Mouse (Mus musculus): Measurements from ENCODE around the gene Polr2j.

DNA sequence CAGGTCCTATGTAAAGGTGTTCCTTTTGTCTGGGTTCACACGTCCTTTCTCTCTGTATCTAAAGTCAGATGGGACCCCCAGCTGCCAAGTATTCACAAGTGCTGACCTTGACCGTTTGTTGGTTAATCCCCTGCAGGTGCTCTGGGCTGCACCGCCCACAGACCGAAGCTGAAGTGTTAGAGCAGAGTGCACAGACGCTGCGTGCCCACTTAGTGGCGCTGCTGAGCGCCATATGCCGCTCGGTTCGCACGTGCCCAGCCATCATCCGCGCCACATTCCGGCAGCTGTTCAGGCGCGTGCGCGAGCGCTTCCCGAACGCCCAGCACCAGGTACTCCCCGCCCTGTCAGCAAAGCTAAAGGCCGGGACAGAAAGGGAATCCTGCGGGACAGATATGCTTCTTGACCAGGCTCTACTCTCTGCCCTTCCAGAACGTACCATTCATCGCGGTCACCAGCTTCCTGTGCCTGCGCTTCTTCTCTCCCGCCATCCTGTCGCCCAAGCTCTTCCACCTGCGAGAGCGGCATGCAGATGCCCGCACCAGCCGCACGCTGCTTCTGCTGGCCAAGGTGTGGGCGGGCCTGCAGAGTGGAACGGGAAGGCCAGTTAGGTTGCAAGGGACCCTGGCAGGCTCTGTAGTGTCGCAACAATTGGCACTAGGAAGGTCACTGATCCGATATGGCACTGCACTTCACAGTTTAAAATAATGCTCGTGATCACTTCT, 14.2 kb upstream of the Polr2j start:
- TF ChIP-seq CTCF (IDR thresholded peaks at IDR 0.05; ENCODE audit: low read depth) (peak; percentile 92), EP300 (optimal IDR thresholded peaks at IDR 0.05) (no peak)
